Mouse (Mus musculus) left cerebral cortex, postnatal 10 days (tissue): Measurements from ENCODE around the gene Crnkl1. TPM values are rescaled to one million over a fixed set of nuclear protein-coding genes. Genes with fewer than 3 reads are reported as not detected.

Experiments
- DNase-seq, 2 experiments: peaks; one replicate each; pipeline ENCODE4 v3.0.0; 2021 to 2022; ENCODE audit warnings: low spot score in 2 of 2, mixed read lengths in 1 of 2; ENCODE audit errors: extremely low spot score in 1 of 2
- intact Hi-C: fragments of 180-260 bp; cut with DNase I; formaldehyde crosslinking; loops from one replicate; pipeline ENCODE4 v1.15.1; 2025
- total RNA-seq, 2 experiments: library from RNA; stranded (reverse); gene quantifications; 2 replicates each; pipeline ENCODE4 v1.2.3; 2021

The Crnkl1 gene
- 10 to 100 TPM; 15.9 to 19.2 TPM for total RNA-seq

GRCm38 (mm10) chr2:145934339-145935231 lies at the start of gene Crnkl1, which contains the start of gene Cfap61:
TSS of gene Crnkl1 (minus strand) at chr2:145935014.
TSS of gene Cfap61 (plus strand) at chr2:145934784.
- peak; percentile 93 to 96 for DNase-seq
- intact Hi-C loops = no loop called here

GRCm38 (mm10) chr2:145982317-145983045 lies 47.7 kb upstream of the Crnkl1 start:
- no peak for DNase-seq

GRCm38 (mm10) chr2:145981699-145982112 lies 46.9 kb upstream of the Crnkl1 start:
- no peak for DNase-seq
- intact Hi-C loops = no loop called here

More at GRCm38 (mm10) chr2:145982317-145983045, 47.7 kb upstream of the Crnkl1 start:
- intact Hi-C loops = no loop called here

- DNase-seq = no peak
- intact Hi-C loops = no loop called here
These were observed 46.1 kb upstream of the Crnkl1 start for GRCm38 (mm10) chr2:145980881-145981280.

GRCm38 (mm10) chr2:145979616-145980015 lies 44.8 kb upstream of the Crnkl1 start:
- intact Hi-C loops = no loop called here
- no peak for DNase-seq

GRCm38 (mm10) chr2:145972571-145972970 lies 37.8 kb upstream of the Crnkl1 start:
- intact Hi-C loops = no loop called here
- no peak for DNase-seq

- DNase-seq = peak in 1 of 2 experiments; percentile 21
- intact Hi-C loops = no loop called here
These were observed 36.6 kb upstream of the Crnkl1 start for GRCm38 (mm10) chr2:145971237-145972010.

- DNase-seq = no peak
- intact Hi-C loops = no loop called here
These were observed 35.9 kb upstream of the Crnkl1 start for GRCm38 (mm10) chr2:145970751-145971150.

- no peak for DNase-seq
- intact Hi-C loops = no loop called here
These were observed 27.0 kb upstream of the Crnkl1 start for GRCm38 (mm10) chr2:145961861-145962260.

- intact Hi-C loops = loop anchor here (5.0 to 10.0 kb wide), 3 partner anchors 259 to 656 kb away; no protein-coding TSS in a partner anchor
- no peak for DNase-seq
These were observed 23.7 kb upstream of the Crnkl1 start for GRCm38 (mm10) chr2:145958551-145958950.

GRCm38 (mm10) chr2:145958097-145958496 lies 23.3 kb upstream of the Crnkl1 start:
- no peak for DNase-seq
- intact Hi-C loops = loop anchor here (5.0 to 10.0 kb wide), 3 partner anchors 259 to 657 kb away; no protein-coding TSS in a partner anchor

GRCm38 (mm10) chr2:145957450-145957849 lies 22.6 kb upstream of the Crnkl1 start:
- intact Hi-C loops = loop anchor here (2.0 to 10.0 kb wide), 4 partner anchors 260 to 657 kb away; no protein-coding TSS in a partner anchor
- peak in 1 of 2 experiments; percentile 25 for DNase-seq

- DNase-seq = no peak
- intact Hi-C loops = loop anchor here (2.0 to 10.0 kb wide), 4 partner anchors 261 to 658 kb away; no protein-coding TSS in a partner anchor
These were observed 21.5 kb upstream of the Crnkl1 start for GRCm38 (mm10) chr2:145956318-145956717.

GRCm38 (mm10) chr2:145955844-145956243 lies 21.0 kb upstream of the Crnkl1 start:
- intact Hi-C loops = loop anchor here (2.0 to 10.0 kb wide), 4 partner anchors 261 to 659 kb away; no protein-coding TSS in a partner anchor

GRCm38 (mm10) chr2:145952726-145953125 lies 17.9 kb upstream of the Crnkl1 start:
- intact Hi-C loops = loop anchor here (10.0 kb wide), 2 partner anchors 432 to 662 kb away; no protein-coding TSS in a partner anchor
- DNase-seq = no peak

More at GRCm38 (mm10) chr2:145955844-145956243, 21.0 kb upstream of the Crnkl1 start:
- no peak for DNase-seq

- intact Hi-C loops = loop anchor here (10.0 kb wide), 2 partner anchors 435 to 665 kb away; no protein-coding TSS in a partner anchor
These were observed 15.4 kb upstream of the Crnkl1 start for GRCm38 (mm10) chr2:145950239-145950638.

GRCm38 (mm10) chr2:145949475-145950068 lies 14.8 kb upstream of the Crnkl1 start:
- intact Hi-C loops = loop anchor here (10.0 kb wide), 2 partner anchors 435 to 665 kb away; no protein-coding TSS in a partner anchor
- no peak for DNase-seq

More at GRCm38 (mm10) chr2:145950239-145950638, 15.4 kb upstream of the Crnkl1 start:
- DNase-seq = no peak
